Mouse (Mus musculus) lung, embryonic 15.5 days (tissue): ENCODE results near the gene Kat5. TPM values are rescaled to one million over a fixed set of nuclear protein-coding genes. Genes with fewer than 3 reads are reported as not detected.
A peak's percentile ranks its signal among the peaks of the same experiment; 100 is the strongest.

Experiments used
- ATAC-seq: fragments of 200-750 bp; cut with Nextera tagmentation; 2 replicates; pipeline ENCODE4 v1.8.0; 2017; ENCODE audit warnings: moderate number of reproducible peaks, borderline replicate concordance; ENCODE audit not compliant: low FRiP score, low TSS enrichment; ENCODE audit errors: extremely low read depth
- H3K27ac ChIP-seq: fragments of 300-500 bp; sonication (generic); 2 replicates; pipeline ENCODE4 v1.5.1; 2015; ENCODE audit warnings: moderate library complexity, mild to moderate bottlenecking, inconsistent platforms
- H3K27me3 ChIP-seq: fragments of 300-500 bp; sonication (generic); 2 replicates; pipeline ENCODE4 v1.6.1; 2015; ENCODE audit warnings: inconsistent platforms
- H3K36me3 ChIP-seq: fragments of 300-500 bp; sonication (generic); 2 replicates; pipeline ENCODE4 v1.6.1; 2015; ENCODE audit warnings: inconsistent platforms
- H3K4me1 ChIP-seq: fragments of 300-500 bp; sonication (generic); 2 replicates; pipeline ENCODE4 v1.6.1; 2015; ENCODE audit warnings: inconsistent platforms
- H3K4me2 ChIP-seq: fragments of 300-500 bp; sonication (generic); 2 replicates; pipeline ENCODE4 v1.6.1; 2015; ENCODE audit warnings: inconsistent platforms, mild to moderate bottlenecking, moderate library complexity
- H3K4me3 ChIP-seq: fragments of 300-500 bp; sonication (generic); 2 replicates; pipeline ENCODE4 v1.5.1; 2015; ENCODE audit warnings: mild to moderate bottlenecking, inconsistent platforms
- H3K9ac ChIP-seq: fragments of 300-500 bp; sonication (generic); 2 replicates; pipeline ENCODE4 v1.6.1; 2015; ENCODE audit warnings: inconsistent platforms
- H3K9me3 ChIP-seq: fragments of 300-500 bp; sonication (generic); 2 replicates; pipeline ENCODE4 v1.6.1; 2016; ENCODE audit warnings: inconsistent platforms
- WGBS: fragments of 180-500 bp; shearing (Covaris S2); methylation state at CpG from one replicate; pipeline ENCODE4 v1.1.7; 2015; 5-methylcytosine and 5-hydroxymethylcytosine counted together
- polyA plus RNA-seq: library from polyadenylated mRNA; unstranded; fragments of >200 nt; fragmentation: Nextera tagmentation; extraction: Ambion mirVana; gene quantifications from 2 replicates; pipeline ENCODE4 v1.2.1, GENCODE M21; 2015

Gene Kat5
- polyA plus RNA-seq, result 51.9 and 54.4 TPM in 2 replicates

GRCm38 (mm10) chr19:5609547-5610404 is at the start of gene Kat5:
Gene Kat5 (minus strand): TSS chr19:5610237.
- H3K9ac ChIP-seq, result peak within 1 kb of the TSS; percentile 79

GRCm38 (mm10) chr19:5654720-5655298 is 44.8 kb upstream of the Kat5 start:
- 18% methylated on average over 43 of the region's 43 CpGs for WGBS
- peak; percentile 4; the same call in 1 of the 2 replicates for ATAC-seq
- peaks cover 12% of the 10 kb centered on the region for H3K27me3 ChIP-seq
- H3K9me3 ChIP-seq, result no peaks in the 10 kb centered on the region
- peak overlapping the region; percentile 88 for H3K4me2 ChIP-seq
- H3K4me3 ChIP-seq, result peak overlapping the region; percentile 43
- peaks cover 14% of the 10 kb centered on the region for H3K4me1 ChIP-seq
- peak overlapping the region; percentile 27 for H3K9ac ChIP-seq
- H3K36me3 ChIP-seq, result peaks cover 45% of the 10 kb centered on the region
- H3K27ac ChIP-seq, result no peak overlapping the region

More at GRCm38 (mm10) chr19:5609547-5610404, at the start of gene Kat5:
- ATAC-seq, result peak; percentile 92
- Histone ChIP-seq H3K36me3 (peaks cover 41% of the 10 kb centered on the region), H3K9me3 (no peaks in the 10 kb centered on the region), H3K4me2 (peak within 1 kb of the TSS; percentile 70), H3K27me3 (no peaks in the 10 kb centered on the region), H3K4me1 (peaks cover 21% of the 10 kb centered on the region), H3K4me3 (peak within 1 kb of the TSS; percentile 78), H3K27ac (peak within 1 kb of the TSS; percentile 99)
- 1% methylated on average over 55 of the region's 55 CpGs for WGBS

GRCm38 (mm10) chr19:5653969-5654719 is 44.1 kb upstream of the Kat5 start:
- ATAC-seq, result peak; percentile 60
- 10% methylated on average over 62 of the region's 62 CpGs for WGBS
- peaks cover 45% of the 10 kb centered on the region for H3K36me3 ChIP-seq

GRCm38 (mm10) chr19:5652570-5652969 is 42.5 kb upstream of the Kat5 start:
- Histone ChIP-seq H3K4me3 (no peak overlapping the region), H3K36me3 (peaks cover 47% of the 10 kb centered on the region), H3K4me2 (no peak overlapping the region), H3K9ac (no peak overlapping the region), H3K4me1 (peaks cover 30% of the 10 kb centered on the region), H3K27ac (no peak overlapping the region), H3K9me3 (no peaks in the 10 kb centered on the region), H3K27me3 (peaks cover 12% of the 10 kb centered on the region)
- 78% methylated on average over 6 of the region's 6 CpGs for WGBS
- no peak for ATAC-seq

More at GRCm38 (mm10) chr19:5653969-5654719, 44.1 kb upstream of the Kat5 start:
- H3K4me1 ChIP-seq, result peaks cover 20% of the 10 kb centered on the region
- peak overlapping the region; percentile 43 for H3K4me3 ChIP-seq
- peak overlapping the region; percentile 88 for H3K4me2 ChIP-seq
- H3K9ac ChIP-seq, result peak overlapping the region; percentile 27
- no peak overlapping the region for H3K27ac ChIP-seq
- no peaks in the 10 kb centered on the region for H3K9me3 ChIP-seq
- H3K27me3 ChIP-seq, result peaks cover 12% of the 10 kb centered on the region

GRCm38 (mm10) chr19:5651502-5652274 is 41.7 kb upstream of the Kat5 start:
- Histone ChIP-seq H3K9me3 (no peaks in the 10 kb centered on the region), H3K4me2 (no peak overlapping the region), H3K36me3 (peaks cover 49% of the 10 kb centered on the region), H3K4me3 (no peak overlapping the region), H3K4me1 (peaks cover 30% of the 10 kb centered on the region), H3K27ac (no peak overlapping the region), H3K27me3 (peaks cover 12% of the 10 kb centered on the region), H3K9ac (no peak overlapping the region)
- ATAC-seq, result no peak
- WGBS, result 57% methylated on average over 13 of the region's 13 CpGs

- no peak; the same call in 1 of the 2 replicates for ATAC-seq
- H3K4me3 ChIP-seq, result peak overlapping the region; percentile 33
- H3K36me3 ChIP-seq, result peaks cover 60% of the 10 kb centered on the region
- 66% methylated on average over 6 of the region's 6 CpGs for WGBS
- peaks cover 22% of the 10 kb centered on the region for H3K4me1 ChIP-seq
- H3K9me3 ChIP-seq, result no peaks in the 10 kb centered on the region
- peak overlapping the region; percentile 61 for H3K4me2 ChIP-seq
- H3K27ac ChIP-seq, result peak overlapping the region; percentile 82
- H3K27me3 ChIP-seq, result no peaks in the 10 kb centered on the region
- H3K9ac ChIP-seq, result peak overlapping the region; percentile 30
Observed at GRCm38 (mm10) chr19:5649298-5649741, 39.3 kb upstream of the Kat5 start.

GRCm38 (mm10) chr19:5648401-5649297 is 38.6 kb upstream of the Kat5 start:
- no peaks in the 10 kb centered on the region for H3K27me3 ChIP-seq
- peak; percentile 88 for ATAC-seq
- H3K4me2 ChIP-seq, result peak overlapping the region; percentile 61
- peaks cover 62% of the 10 kb centered on the region for H3K36me3 ChIP-seq
- no peaks in the 10 kb centered on the region for H3K9me3 ChIP-seq
- WGBS, result 5% methylated on average over 26 of the region's 26 CpGs
- peaks cover 16% of the 10 kb centered on the region for H3K4me1 ChIP-seq
- H3K27ac ChIP-seq, result peak overlapping the region; percentile 82
- peak overlapping the region; percentile 30 for H3K9ac ChIP-seq
- peak overlapping the region; percentile 33 for H3K4me3 ChIP-seq

GRCm38 (mm10) chr19:5647791-5648190 is 37.8 kb upstream of the Kat5 start:
- 92% methylated on average over 6 of the region's 6 CpGs for WGBS
- Histone ChIP-seq H3K4me1 (peaks cover 16% of the 10 kb centered on the region), H3K9me3 (no peaks in the 10 kb centered on the region), H3K36me3 (peaks cover 64% of the 10 kb centered on the region), H3K4me2 (no peak overlapping the region), H3K27ac (peak overlapping the region; percentile 82; the same call in 1 of the 2 replicates), H3K4me3 (no peak overlapping the region), H3K27me3 (no peaks in the 10 kb centered on the region), H3K9ac (no peak overlapping the region)
- ATAC-seq, result no peak

GRCm38 (mm10) chr19:5646731-5647330 is 36.8 kb upstream of the Kat5 start:
- Histone ChIP-seq H3K27me3 (no peaks in the 10 kb centered on the region), H3K9ac (no peak overlapping the region), H3K9me3 (no peaks in the 10 kb centered on the region), H3K4me3 (no peak overlapping the region), H3K27ac (no peak overlapping the region), H3K36me3 (peaks cover 67% of the 10 kb centered on the region), H3K4me2 (no peak overlapping the region), H3K4me1 (peaks cover 16% of the 10 kb centered on the region)
- 89% methylated on average over 8 of the region's 8 CpGs for WGBS
- no peak for ATAC-seq

GRCm38 (mm10) chr19:5645280-5645679 is 35.2 kb upstream of the Kat5 start:
- peaks cover 67% of the 10 kb centered on the region for H3K36me3 ChIP-seq
- no peak for ATAC-seq

More at GRCm38 (mm10) chr19:5645280-5645679, 35.2 kb upstream of the Kat5 start:
- Histone ChIP-seq H3K4me2 (no peak overlapping the region), H3K27me3 (no peaks in the 10 kb centered on the region), H3K27ac (no peak overlapping the region), H3K9ac (no peak overlapping the region), H3K4me3 (no peak overlapping the region), H3K9me3 (no peaks in the 10 kb centered on the region), H3K4me1 (peaks cover 16% of the 10 kb centered on the region)
- 97% methylated on average over 9 of the region's 9 CpGs for WGBS
